ENCODE assay signal across 8 mouse cellular contexts in the genomic region with DNA sequence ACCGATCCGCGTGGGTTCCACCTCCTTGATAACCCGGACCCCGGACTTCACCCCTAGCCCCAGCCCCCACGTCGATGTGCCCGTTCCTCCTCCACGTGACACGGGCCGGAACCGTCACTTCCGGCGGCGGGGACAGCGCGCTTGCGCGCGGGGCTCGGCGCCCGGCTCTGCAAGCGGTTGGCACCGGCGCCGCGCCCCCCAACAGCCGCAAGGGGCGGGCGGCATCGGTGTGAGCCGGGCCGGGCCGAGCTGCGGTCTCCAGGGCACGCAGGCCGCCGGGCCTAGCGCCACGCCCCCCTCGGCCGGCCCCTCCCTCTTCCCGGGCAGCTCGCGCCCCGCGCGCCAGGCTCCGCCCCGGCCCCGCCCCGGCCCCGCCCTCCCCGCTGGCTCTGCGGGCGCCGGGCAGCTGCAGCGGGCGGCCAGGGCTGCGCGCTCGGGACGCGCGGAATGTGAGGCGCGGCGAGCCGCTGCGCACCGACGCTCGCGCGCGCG. TPM values are rescaled to one million over a fixed set of nuclear protein-coding genes. Genes with fewer than 3 reads are reported as not detected.
DNase-seq lines count a peak whose midpoint lies in the region; ATAC-seq and TF ChIP-seq lines count a peak whose summit lies in the region.

A gene (plus strand): TSS at position 380 of the 492 bp plus-strand sequence.

- WGBS in heart, embryonic 11.5 days (ENCODE audit: insufficient replicate concordance) = under 1% methylated on average over 37 of the region's 78 CpGs
- 2% methylated on average over 58 of the region's 78 CpGs for WGBS in kidney, embryonic 16.5 days
- 3% methylated on average over 68 of the region's 78 CpGs for WGBS in liver, adult 2 months

- peaks cover 18% of the 10 kb centered on the region for H3K79me2 ChIP-seq in liver, adult 2 months (ENCODE audit: control insufficient read depth, insufficient read depth, low read length)

- H3K27ac ChIP-seq in heart, embryonic 11.5 days (ENCODE audit: low read depth, low read length) = peak within 1 kb of the TSS; percentile 94
- peak within 1 kb of the TSS; percentile 95 for H3K27ac ChIP-seq in kidney, embryonic 16.5 days (ENCODE audit: low read length)
- H3K27ac ChIP-seq in liver, adult 2 months (replicated peaks; ENCODE audit: insufficient read depth, low read depth, low read length) = peak within 1 kb of the TSS; percentile 97

- peak; percentile 75 for TF ChIP-seq POLR2A in brain, embryonic 14.5 days (IDR thresholded peaks at IDR 0.05; ENCODE audit: borderline replicate concordance, extremely low read depth, insufficient read depth, insufficient read length, poor library complexity, severe bottlenecking)
- TF ChIP-seq POLR2A in liver, adult 2 months (IDR thresholded peaks at IDR 0.05; ENCODE audit: extremely low read depth, insufficient read depth, low read length) = peak; percentile 82

- H3K9ac ChIP-seq in heart, embryonic 11.5 days (ENCODE audit: low read depth, low read length) = peak within 1 kb of the TSS; percentile 89
- peak within 1 kb of the TSS; percentile 89 for H3K9ac ChIP-seq in kidney, embryonic 16.5 days (replicated peaks; ENCODE audit: low read length)
- H3K9ac ChIP-seq in liver, adult 2 months (ENCODE audit: low read depth, low read length) = peak within 1 kb of the TSS; percentile 97

- no peaks in the 10 kb centered on the region for H3K9me3 ChIP-seq in heart, embryonic 11.5 days (replicated peaks; ENCODE audit: control insufficient read depth, low read length)
- no peaks in the 10 kb centered on the region for H3K9me3 ChIP-seq in kidney, embryonic 16.5 days (ENCODE audit: low read length)

- no peak for TF ChIP-seq CTCF in brain, embryonic 14.5 days (IDR thresholded peaks at IDR 0.05; ENCODE audit: borderline replicate concordance, extremely low read depth, insufficient read depth, insufficient read length)
- no peak for TF ChIP-seq CTCF in liver, adult 2 months (IDR thresholded peaks at IDR 0.05; ENCODE audit: low read depth, low read length)

- H3K4me1 ChIP-seq in heart, embryonic 11.5 days (ENCODE audit: control insufficient read depth, insufficient read depth, low read length) = peaks cover 9% of the 10 kb centered on the region; the same call in 1 of the 2 replicates
- peaks cover 33% of the 10 kb centered on the region for H3K4me1 ChIP-seq in kidney, embryonic 16.5 days (ENCODE audit: insufficient read depth, low read length)
- H3K4me1 ChIP-seq in liver, adult 2 months (ENCODE audit: control insufficient read depth, insufficient read depth, low read length) = peaks cover 6% of the 10 kb centered on the region

- ATAC-seq in erythroblast, adult 5-6 weeks (replicated peaks; ENCODE audit: low FRiP score, poor library complexity, severe bottlenecking) = peak; percentile 78
- peak; percentile 94 for ATAC-seq in heart, embryonic 11.5 days (replicated peaks; ENCODE audit: insufficient number of reproducible peaks, low FRiP score, low TSS enrichment)
- peak; percentile 97 for ATAC-seq in kidney, embryonic 16.5 days (ENCODE audit: low FRiP score, low TSS enrichment)
- peak; percentile 48 for ATAC-seq in monocyte, adult 5-6 weeks (replicated peaks; ENCODE audit: insufficient number of reproducible peaks, low FRiP score, low TSS enrichment, poor library complexity, severe bottlenecking)

- H3K4me3 ChIP-seq in heart, embryonic 11.5 days (ENCODE audit: low read depth, low read length) = peak within 1 kb of the TSS; percentile 87
- H3K4me3 ChIP-seq in kidney, embryonic 16.5 days (ENCODE audit: low read length) = peak within 1 kb of the TSS; percentile 85
- H3K4me3 ChIP-seq in liver, adult 2 months (ENCODE audit: insufficient read depth, low read depth, low read length) = peak within 1 kb of the TSS; percentile 96

- H3K36me3 ChIP-seq in heart, embryonic 11.5 days (ENCODE audit: control insufficient read depth, insufficient read depth, low read length) = no peaks in the 10 kb centered on the region
- H3K36me3 ChIP-seq in kidney, embryonic 16.5 days (ENCODE audit: insufficient read depth, low read length) = no peaks in the 10 kb centered on the region
- H3K36me3 ChIP-seq in liver, adult 2 months (ENCODE audit: control insufficient read depth, insufficient read depth, low read length) = no peaks in the 10 kb centered on the region

- peak; percentile 91 for DNase-seq in CD4-positive helper T cell, adult 2 months (ENCODE audit: low read depth, low spot score)
- peak; percentile 96 for DNase-seq in brain, embryonic 14.5 days (ENCODE audit: low read depth)
- peak; percentile 74 for DNase-seq in liver, adult 2 months (ENCODE audit: extremely low read depth, low read depth, low spot score)
- DNase-seq in spleen, postnatal 36 days (ENCODE audit: low spot score in 2 of 2) = peak; percentile 93 to 96

- peak within 1 kb of the TSS; percentile 93 for H3K4me2 ChIP-seq in heart, embryonic 11.5 days
- peak within 1 kb of the TSS; percentile 91 for H3K4me2 ChIP-seq in kidney, embryonic 16.5 days (replicated peaks; ENCODE audit: low read depth, low read length)

- H3K27me3 ChIP-seq in heart, embryonic 11.5 days (ENCODE audit: control insufficient read depth, insufficient read depth, low read length) = 0 out of 2 replicates have a peak, but pooled peaks cover 5% of the 10 kb centered on the region
- no peaks in the 10 kb centered on the region for H3K27me3 ChIP-seq in kidney, embryonic 16.5 days (ENCODE audit: insufficient read depth, low read length)
- no peaks in the 10 kb centered on the region for H3K27me3 ChIP-seq in liver, adult 2 months (ENCODE audit: control insufficient read depth, insufficient read depth, low read length)

RNA-seq across cellular contexts. Expression of the gene that starts here (rescaled TPM):
- 8.7 and 12.8 TPM in 2 replicates for polyA plus RNA-seq in brain, embryonic 14.5 days (2012; rRNA removed)
- total RNA-seq in erythroblast, adult 5-6 weeks (2015; ENCODE audit: low replicate concordance) = 268 and 286 TPM in 2 replicates
- 270 and 271 TPM in 2 replicates for total RNA-seq in erythroblast, adult 5-6 weeks (2017; ENCODE audit: low replicate concordance)
- polyA plus RNA-seq in heart, embryonic 11.5 days (2014; fragmentation: Nextera tagmentation; extraction: Ambion mirVana) = 10.0 and 12.7 TPM in 2 replicates
- 7.7 and 8.0 TPM in 2 replicates for polyA plus RNA-seq in kidney, embryonic 16.5 days (2015; fragmentation: Nextera tagmentation; extraction: Ambion mirVana)
- 6.6 and 7.1 TPM in 2 replicates for total RNA-seq in liver, adult 2 months (2014; rRNA removed)
- 2.7 and 2.9 TPM in 2 replicates for polyA plus RNA-seq in liver, adult 2 months (2012; rRNA removed)
- 26.8 to 28.9 TPM (median 27.5 TPM) in 3 replicates for total RNA-seq in monocyte, adult 5-6 weeks (2017)

Comparison
In these comparisons a context has a peak if more than half of its experiments do, and no peak if none do; other contexts are left out.
1. Peak in every context shown above with its lines: DNase-seq, ATAC-seq, H3K4me3 ChIP-seq and H3K27ac ChIP-seq.